Mouse (Mus musculus): ENCODE measurements around the gene Clec4g. TPM values are rescaled to one million over a fixed set of nuclear protein-coding genes. Genes with fewer than 3 reads are reported as not detected.

Clec4g gene
- polyA plus RNA-seq, 1 experiment from 2014 or later = 1.8 TPM

Other genes with a start within 250 kb of the Clec4g start
- not detected in 2 replicates for gene Tex45, start 249.8 kb downstream of the Clec4g start, polyA plus RNA-seq (2014; fragmentation: Nextera tagmentation; extraction: Ambion mirVana)
- 8.7 and 8.9 TPM in 2 replicates for gene Zfp358, start 227.5 kb downstream of the Clec4g start, polyA plus RNA-seq (2014; fragmentation: Nextera tagmentation; extraction: Ambion mirVana)
- 36.2 and 39.8 TPM in 2 replicates for gene Mcoln1, start 220.2 kb downstream of the Clec4g start, polyA plus RNA-seq (2014; fragmentation: Nextera tagmentation; extraction: Ambion mirVana)
- 17.8 and 22.9 TPM in 2 replicates for gene Pnpla6, start 205.3 kb downstream of the Clec4g start, polyA plus RNA-seq (2014; fragmentation: Nextera tagmentation; extraction: Ambion mirVana)
- gene C330021F23Rik, start 152.7 kb downstream of the Clec4g start, polyA plus RNA-seq (2014; fragmentation: Nextera tagmentation; extraction: Ambion mirVana) = 3.0 and 4.9 TPM in 2 replicates
- 3.5 and 3.9 TPM in 2 replicates for gene Camsap3, start 133.4 kb downstream of the Clec4g start, polyA plus RNA-seq (2014; fragmentation: Nextera tagmentation; extraction: Ambion mirVana)
- 60.5 and 66.8 TPM in 2 replicates for gene Xab2, start 99.3 kb downstream of the Clec4g start, polyA plus RNA-seq (2014; fragmentation: Nextera tagmentation; extraction: Ambion mirVana)
- gene Pet100, start 99.1 kb downstream of the Clec4g start, polyA plus RNA-seq (2014; fragmentation: Nextera tagmentation; extraction: Ambion mirVana) = 102 and 111 TPM in 2 replicates
- gene Pcp2, start 95.1 kb downstream of the Clec4g start, polyA plus RNA-seq (2014; fragmentation: Nextera tagmentation; extraction: Ambion mirVana) = 0.40 TPM in 1 of 2 replicates, not detected in the other
- gene Stxbp2, start 89.7 kb downstream of the Clec4g start, polyA plus RNA-seq (2014; fragmentation: Nextera tagmentation; extraction: Ambion mirVana) = 97.5 and 105 TPM in 2 replicates
- gene Retn, start 64.9 kb downstream of the Clec4g start, polyA plus RNA-seq (2014; fragmentation: Nextera tagmentation; extraction: Ambion mirVana) = 0.29 and 0.40 TPM in 2 replicates
- 0.52 and 1.0 TPM in 2 replicates for gene Mcemp1, start 54.9 kb downstream of the Clec4g start, polyA plus RNA-seq (2014; fragmentation: Nextera tagmentation; extraction: Ambion mirVana)
- 7.3 and 11.4 TPM in 2 replicates for gene Fcor, start 48.3 kb downstream of the Clec4g start, polyA plus RNA-seq (2014; fragmentation: Nextera tagmentation; extraction: Ambion mirVana)
- 29.5 and 31.6 TPM in 2 replicates for gene Trappc5, start 44.4 kb downstream of the Clec4g start, polyA plus RNA-seq (2014; fragmentation: Nextera tagmentation; extraction: Ambion mirVana)
- 0.10 TPM in 1 of 2 replicates, not detected in the other for gene Fcer2a, start 26.5 kb downstream of the Clec4g start, polyA plus RNA-seq (2014; fragmentation: Nextera tagmentation; extraction: Ambion mirVana)
- gene Cd209a, start 28.3 kb upstream of the Clec4g start, polyA plus RNA-seq (2014; fragmentation: Nextera tagmentation; extraction: Ambion mirVana) = 0.23 TPM in 1 of 2 replicates, not detected in the other
- not detected in 2 replicates for gene Cd209e, start 133.7 kb upstream of the Clec4g start, polyA plus RNA-seq (2014; fragmentation: Nextera tagmentation; extraction: Ambion mirVana)
- not detected in 2 replicates for gene Cd209d, start 157.9 kb upstream of the Clec4g start, polyA plus RNA-seq (2014; fragmentation: Nextera tagmentation; extraction: Ambion mirVana)
- gene Cd209b, start 206.2 kb upstream of the Clec4g start, polyA plus RNA-seq (2014; fragmentation: Nextera tagmentation; extraction: Ambion mirVana) = not detected in 2 replicates
- 0.55 and 0.69 TPM in 2 replicates for gene Cd209c, start 234.1 kb upstream of the Clec4g start, polyA plus RNA-seq (2014; fragmentation: Nextera tagmentation; extraction: Ambion mirVana)

Measured in liver, embryonic 11.5 days (tissue).